In the genomic region with DNA sequence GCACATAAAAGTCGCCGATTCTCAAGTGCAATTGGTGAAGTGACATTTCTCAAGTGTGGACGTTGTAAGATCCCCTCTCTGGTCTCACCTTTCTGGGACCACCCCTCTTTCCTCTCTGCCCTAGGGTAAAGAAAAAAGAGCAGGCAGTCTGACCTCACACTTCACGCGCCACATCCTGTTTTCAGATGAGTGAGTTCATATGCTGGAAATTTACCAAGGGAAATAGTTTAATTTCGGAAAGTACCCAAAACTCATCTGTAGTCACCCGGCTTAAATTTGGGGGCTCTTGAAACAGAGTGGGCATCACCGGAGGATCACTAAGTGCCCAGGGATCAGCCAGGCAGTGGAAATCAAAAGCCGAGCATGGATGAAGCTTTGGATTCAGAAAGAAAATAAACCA, we compare ENCODE assay signal across 9 mouse cellular contexts. TPM values are rescaled to one million over a fixed set of nuclear protein-coding genes. Genes with fewer than 3 reads are reported as not detected.
DNase-seq lines count a peak whose midpoint lies in the region; ATAC-seq and TF ChIP-seq lines count a peak whose summit lies in the region.
"Had no signal": no experiment of that assay in that cellular context is flagged by ENCODE, and none has a peak within 500 bp of the region (broad histone marks: within the 10 kb centered on the region; RNA-seq: fewer than 3 reads in every experiment).

No protein-coding gene starts in this region.

- peak; percentile 94 for DNase-seq in heart, adult 11 months
- DNase-seq in spleen, adult 18-20 months = peak; percentile 42 to 47
- no peak for DNase-seq in spleen, postnatal 4 days (ENCODE audit: low spot score in 2 of 2)
- no peak for DNase-seq in Muller cell, postnatal 12 days (ENCODE audit: inconsistent ontology term)
- DNase-seq in gastrocnemius, postnatal 4 days (ENCODE audit: low spot score in 2 of 2) = no peak
- DNase-seq in adipocyte (ENCODE audit: low spot score) = no peak
- DNase-seq: cerebellum, postnatal 25 days had no signal

- H3K79me2 ChIP-seq in myocyte (ENCODE audit: control insufficient read depth, insufficient read depth) = no peaks in the 10 kb centered on the region

- H3K27me3 ChIP-seq in heart, embryonic 12.5 days (replicated peaks) = no peaks in the 10 kb centered on the region; the same call in none of the 2 replicates
- no peaks in the 10 kb centered on the region for H3K27me3 ChIP-seq in myocyte (ENCODE audit: control insufficient read depth, insufficient read depth, insufficient read length)

- no peak overlapping the region for H3K9ac ChIP-seq in heart, embryonic 12.5 days

- no peak for ATAC-seq in heart, embryonic 12.5 days (ENCODE audit: insufficient number of reproducible peaks, low FRiP score)

- 67% methylated on average over 9 of the region's 9 CpGs for WGBS in heart, embryonic 12.5 days

- no peak for TF ChIP-seq POLR2A in myocyte (IDR thresholded peaks at IDR 0.05; ENCODE audit: insufficient read length, low read depth)

- H3K9me3 ChIP-seq in heart, embryonic 12.5 days (replicated peaks) = peaks cover 3% of the 10 kb centered on the region; the same call in 1 of the 2 replicates

- H3K27ac ChIP-seq in heart, embryonic 12.5 days (ENCODE audit: poor library complexity, severe bottlenecking) = no peak overlapping the region

- no peak overlapping the region for H3K4me3 ChIP-seq in heart, embryonic 12.5 days
- no peak overlapping the region for H3K4me3 ChIP-seq in myocyte

- no peak overlapping the region for H3ac ChIP-seq in myocyte (ENCODE audit: control insufficient read depth, insufficient read length)

- peaks cover 14% of the 10 kb centered on the region for H3K4me1 ChIP-seq in heart, embryonic 12.5 days (replicated peaks)

- H3K36me3 ChIP-seq in heart, embryonic 12.5 days = no peaks in the 10 kb centered on the region
- no peaks in the 10 kb centered on the region for H3K36me3 ChIP-seq in myocyte (ENCODE audit: control insufficient read depth, insufficient read depth)

- H3K4me2 ChIP-seq in heart, embryonic 12.5 days = no peak overlapping the region
- peak overlapping the region; percentile 49 for H3K4me2 ChIP-seq in myocyte (ENCODE audit: low read depth)

TF ChIP-seq in myocyte, 11 proteins besides CTCF, POLR2A, EP300 and RAD21:
- TF ChIP-seq REST (IDR thresholded peaks at IDR 0.05; ENCODE audit: insufficient read depth, insufficient read length) = no peak
- TF ChIP-seq TCF3 (IDR thresholded peaks at IDR 0.05; ENCODE audit: insufficient read length, low read depth) = no peak
- no peak for TF ChIP-seq POLR2AphosphoS2 (IDR thresholded peaks at IDR 0.05; ENCODE audit: insufficient read length, low read depth)
- no peak for TF ChIP-seq E2F4 (IDR thresholded peaks at IDR 0.05; ENCODE audit: insufficient read depth)
- TF ChIP-seq SRF (IDR thresholded peaks at IDR 0.05; ENCODE audit: control insufficient read depth, insufficient read length, low read depth) = no peak
- no peak for TF ChIP-seq MYOD1 (IDR thresholded peaks at IDR 0.05; ENCODE audit: control insufficient read depth in 1 of 3, insufficient read length in 2 of 3, low read depth in 2 of 3)
- no peak for TF ChIP-seq CEBPB (IDR thresholded peaks at IDR 0.05; ENCODE audit: insufficient read depth, poor library complexity, severe bottlenecking)
- TF ChIP-seq TCF12 (IDR thresholded peaks at IDR 0.05; ENCODE audit: insufficient read depth, poor library complexity, severe bottlenecking) = no peak
- no peak for TF ChIP-seq MAX (IDR thresholded peaks at IDR 0.05; ENCODE audit: low read depth)
- no peak for TF ChIP-seq MYOG (IDR thresholded peaks at IDR 0.05; ENCODE audit: control insufficient read depth in 1 of 3, insufficient read depth in 1 of 3, insufficient read length in 2 of 3, low read depth in 2 of 3)
- TF ChIP-seq USF1 (IDR thresholded peaks at IDR 0.05; ENCODE audit: low read depth) = no peak

RNA-seq across cellular contexts. Expression of a gene that starts 1.3 kb away (rescaled TPM):
- 1.2 and 1.3 TPM in 2 replicates for polyA plus RNA-seq in heart, embryonic 12.5 days (2016; fragmentation: Nextera tagmentation; extraction: Ambion mirVana)
- polyA plus RNA-seq in myocyte (2012; fragmentation: generic; extraction: Trizol) = 1.1 TPM
- 1 to 10 TPM; 1.7 to 3.5 TPM for total RNA-seq in gastrocnemius, postnatal 4 days (2021)

RNA-seq across cellular contexts. Expression of a gene that starts 49.1 kb away (rescaled TPM):
- 2.6 and 3.2 TPM in 2 replicates for polyA plus RNA-seq in heart, embryonic 12.5 days (2016; fragmentation: Nextera tagmentation; extraction: Ambion mirVana)
- polyA plus RNA-seq in myocyte (2012; fragmentation: generic; extraction: Trizol) = 4.3 TPM
- 10 to 100 TPM in 1 of 2 experiments, 1 to 10 TPM in 1; 9.3 to 11.6 TPM for total RNA-seq in gastrocnemius, postnatal 4 days (2021)

Comparison
In these comparisons a context has a peak if more than half of its experiments do, and no peak if none do; other contexts are left out.
1. DNase-seq: peak in heart, adult 11 months (single experiment) and spleen, adult 18-20 months (2 of 2); none in spleen, postnatal 4 days (0 of 2), Muller cell, postnatal 12 days (single experiment), gastrocnemius, postnatal 4 days (0 of 2) and adipocyte (single experiment).